Mouse (Mus musculus) heart, embryonic 13.5 days (tissue): ENCODE data around the gene Plcd3. TPM values are rescaled to one million over a fixed set of nuclear protein-coding genes. Genes with fewer than 3 reads are reported as not detected.

Experiments used
- ATAC-seq: fragments of 200-750 bp; cut with Nextera tagmentation; 2 replicates; pipeline ENCODE4 v1.8.0; 2017; ENCODE audit warnings: moderate TSS enrichment; ENCODE audit not compliant: insufficient number of reproducible peaks, low FRiP score, low TSS enrichment; ENCODE audit errors: extremely low read depth
- H3K27ac ChIP-seq: fragments of 300-500 bp; sonication (generic); replicated peaks from 2 replicates; pipeline ENCODE4 v1.5.1; 2015; ENCODE audit warnings: moderate library complexity, mild to moderate bottlenecking, inconsistent platforms
- H3K27me3 ChIP-seq: fragments of 300-500 bp; sonication (generic); replicated peaks from 2 replicates; pipeline ENCODE4 v1.6.1; 2015; ENCODE audit warnings: mild to moderate bottlenecking, inconsistent platforms
- H3K36me3 ChIP-seq: fragments of 300-500 bp; sonication (generic); 2 replicates; pipeline ENCODE4 v1.6.1; 2015; ENCODE audit warnings: mild to moderate bottlenecking, inconsistent platforms
- H3K4me1 ChIP-seq: fragments of 300-500 bp; sonication (generic); 2 replicates; pipeline ENCODE4 v1.6.1; 2015; ENCODE audit warnings: inconsistent platforms
- H3K4me2 ChIP-seq: fragments of 300-500 bp; sonication (generic); 2 replicates; pipeline ENCODE4 v1.6.1; 2015; ENCODE audit warnings: inconsistent platforms, mild to moderate bottlenecking, moderate library complexity
- H3K4me3 ChIP-seq: fragments of 300-500 bp; sonication (generic); 2 replicates; pipeline ENCODE4 v1.5.1; 2015; ENCODE audit warnings: moderate library complexity, mild to moderate bottlenecking, inconsistent platforms
- H3K9ac ChIP-seq: fragments of 300-500 bp; sonication (generic); 2 replicates; pipeline ENCODE4 v1.6.1; 2015; ENCODE audit warnings: inconsistent platforms, mild to moderate bottlenecking, moderate library complexity
- H3K9me3 ChIP-seq: fragments of 300-500 bp; sonication (generic); 2 replicates; pipeline ENCODE4 v1.6.1; 2016; ENCODE audit warnings: inconsistent platforms
- WGBS: fragments of 180-500 bp; shearing (Covaris S2); methylation state at CpG from one replicate; pipeline ENCODE4 v1.1.7; 2015; ENCODE audit warnings: mixed read lengths; 5-methylcytosine and 5-hydroxymethylcytosine counted together
- polyA plus RNA-seq: library from polyadenylated mRNA; unstranded; fragments of >200 nt; fragmentation: Nextera tagmentation; extraction: Ambion mirVana; gene quantifications from 2 replicates; pipeline ENCODE4 v1.2.1, GENCODE M21; 2015

Gene Plcd3
- polyA plus RNA-seq = 7.8 and 8.7 TPM in 2 replicates

DNA sequence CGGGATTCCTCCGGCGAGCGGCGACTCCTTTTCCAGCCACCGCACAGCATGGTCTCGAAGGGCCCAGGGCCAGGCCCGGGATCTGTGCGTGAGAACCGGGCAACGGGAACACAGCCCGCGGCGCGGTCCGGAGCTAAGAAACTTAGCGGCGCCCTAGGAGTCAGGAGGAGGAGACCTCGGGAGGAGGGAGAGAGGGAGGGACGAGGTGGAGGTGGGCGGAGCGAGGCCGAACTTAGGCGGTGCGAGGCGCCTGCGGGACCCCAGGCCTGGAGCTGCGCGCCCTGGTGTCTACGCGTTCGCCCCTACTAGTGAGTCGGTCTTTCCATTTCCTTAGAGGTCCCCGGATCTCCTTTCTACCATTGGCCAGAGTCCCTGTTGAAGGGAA, at the start of gene Plcd3, which contains the start of gene Acbd4:
TSS of gene Plcd3 (minus strand) at position 178 of the 385 bp plus-strand sequence.
TSS of gene Acbd4 (plus strand) at position 202 of the 385 bp plus-strand sequence.
- Histone ChIP-seq H3K4me2 (peak within 1 kb of the TSS; percentile 93), H3K36me3 (peaks cover 3% of the 10 kb centered on the region; the same call in 1 of the 2 replicates), H3K9ac (peak within 1 kb of the TSS; percentile 82), H3K4me1 (peaks cover 75% of the 10 kb centered on the region), H3K9me3 (no peaks in the 10 kb centered on the region), H3K27me3 (peaks cover 28% of the 10 kb centered on the region), H3K4me3 (peak within 1 kb of the TSS; percentile 65), H3K27ac (peak within 1 kb of the TSS; percentile 41)
- WGBS = under 1% methylated on average over 34 of the region's 34 CpGs
- ATAC-seq = peak; percentile 50

DNA sequence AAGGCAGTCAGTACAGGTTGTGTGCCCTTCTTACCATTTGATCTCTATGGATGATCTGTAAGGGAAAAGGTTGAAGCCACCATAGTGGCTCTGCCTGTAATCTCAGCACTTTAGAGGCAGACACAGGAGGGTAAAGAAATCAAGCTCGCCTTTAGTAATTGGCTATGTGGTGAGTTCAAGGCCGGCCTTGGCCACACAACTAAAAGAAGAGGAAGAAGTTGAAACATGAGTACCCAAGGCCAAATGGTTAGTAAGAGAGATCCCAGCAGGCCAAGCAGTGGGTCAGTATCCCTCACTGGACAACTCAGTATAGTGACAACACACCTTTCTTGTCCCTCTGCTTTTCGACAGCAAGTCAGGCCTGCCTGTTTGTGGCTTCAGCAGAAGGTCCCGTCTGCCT, 48.3 kb upstream of the Plcd3 start:
- WGBS = 84% methylated on average over 4 of the region's 4 CpGs
- no peak for ATAC-seq

DNA sequence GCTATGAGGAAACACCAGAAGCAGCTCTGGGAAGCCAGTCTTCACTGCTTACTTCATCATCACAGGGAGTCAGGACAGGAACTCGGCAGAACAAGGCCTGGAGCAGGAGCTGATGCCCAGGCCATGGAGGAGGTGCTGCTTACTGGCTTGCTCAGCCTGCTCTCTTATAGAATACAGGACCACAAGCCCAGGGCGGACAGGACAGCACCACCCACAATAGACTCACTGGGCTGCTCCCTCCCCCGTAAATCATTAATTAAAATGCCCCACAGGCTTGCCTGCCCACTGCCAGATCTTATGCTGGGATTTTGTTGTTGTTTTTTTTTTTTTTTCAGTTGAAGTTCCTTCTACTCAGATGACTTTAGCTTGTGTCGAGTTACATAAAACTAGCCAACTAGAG, 46.3 kb upstream of the Plcd3 start:
- Histone ChIP-seq H3K36me3 (no peaks in the 10 kb centered on the region), H3K27me3 (no peaks in the 10 kb centered on the region), H3K9ac (no peak overlapping the region), H3K9me3 (no peaks in the 10 kb centered on the region), H3K27ac (no peak overlapping the region), H3K4me3 (no peak overlapping the region), H3K4me2 (no peak overlapping the region), H3K4me1 (peaks cover 21% of the 10 kb centered on the region)
- no peak for ATAC-seq
- 67% methylated on average over 4 of the region's 4 CpGs for WGBS

More for the DNA sequence above, 48.3 kb upstream of the Plcd3 start:
- Histone ChIP-seq H3K4me2 (no peak overlapping the region), H3K36me3 (no peaks in the 10 kb centered on the region), H3K9me3 (no peaks in the 10 kb centered on the region), H3K27me3 (no peaks in the 10 kb centered on the region), H3K27ac (no peak overlapping the region), H3K4me1 (peaks cover 8% of the 10 kb centered on the region), H3K9ac (no peak overlapping the region), H3K4me3 (no peak overlapping the region)

DNA sequence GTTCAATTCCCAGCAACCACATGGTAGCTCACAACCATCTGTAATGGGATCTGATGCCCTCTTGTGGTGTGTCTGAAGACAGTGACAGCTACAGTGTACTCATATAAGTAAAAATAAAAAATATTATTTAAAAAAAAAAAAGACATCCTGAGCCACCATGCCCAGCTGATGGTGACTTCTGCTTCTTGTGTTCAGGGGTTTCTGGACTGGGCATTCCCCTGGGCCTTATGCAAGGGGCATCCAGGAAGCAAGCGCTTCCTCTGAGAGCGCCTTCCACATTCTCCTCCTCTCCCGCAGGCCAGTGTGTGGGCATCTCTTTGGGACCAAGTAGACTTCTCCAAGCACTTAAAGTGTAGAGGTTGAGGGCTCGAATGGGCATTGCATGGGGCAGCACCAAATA, 44.9 kb upstream of the Plcd3 start:
- H3K4me2 ChIP-seq = no peak overlapping the region
- 86% methylated on average over 4 of the region's 4 CpGs for WGBS
- no peaks in the 10 kb centered on the region for H3K27me3 ChIP-seq
- H3K36me3 ChIP-seq = no peaks in the 10 kb centered on the region
- no peak overlapping the region for H3K9ac ChIP-seq
- peaks cover 34% of the 10 kb centered on the region for H3K4me1 ChIP-seq
- no peak for ATAC-seq
- H3K4me3 ChIP-seq = no peak overlapping the region
- H3K27ac ChIP-seq = no peak overlapping the region
- H3K9me3 ChIP-seq = no peaks in the 10 kb centered on the region

DNA sequence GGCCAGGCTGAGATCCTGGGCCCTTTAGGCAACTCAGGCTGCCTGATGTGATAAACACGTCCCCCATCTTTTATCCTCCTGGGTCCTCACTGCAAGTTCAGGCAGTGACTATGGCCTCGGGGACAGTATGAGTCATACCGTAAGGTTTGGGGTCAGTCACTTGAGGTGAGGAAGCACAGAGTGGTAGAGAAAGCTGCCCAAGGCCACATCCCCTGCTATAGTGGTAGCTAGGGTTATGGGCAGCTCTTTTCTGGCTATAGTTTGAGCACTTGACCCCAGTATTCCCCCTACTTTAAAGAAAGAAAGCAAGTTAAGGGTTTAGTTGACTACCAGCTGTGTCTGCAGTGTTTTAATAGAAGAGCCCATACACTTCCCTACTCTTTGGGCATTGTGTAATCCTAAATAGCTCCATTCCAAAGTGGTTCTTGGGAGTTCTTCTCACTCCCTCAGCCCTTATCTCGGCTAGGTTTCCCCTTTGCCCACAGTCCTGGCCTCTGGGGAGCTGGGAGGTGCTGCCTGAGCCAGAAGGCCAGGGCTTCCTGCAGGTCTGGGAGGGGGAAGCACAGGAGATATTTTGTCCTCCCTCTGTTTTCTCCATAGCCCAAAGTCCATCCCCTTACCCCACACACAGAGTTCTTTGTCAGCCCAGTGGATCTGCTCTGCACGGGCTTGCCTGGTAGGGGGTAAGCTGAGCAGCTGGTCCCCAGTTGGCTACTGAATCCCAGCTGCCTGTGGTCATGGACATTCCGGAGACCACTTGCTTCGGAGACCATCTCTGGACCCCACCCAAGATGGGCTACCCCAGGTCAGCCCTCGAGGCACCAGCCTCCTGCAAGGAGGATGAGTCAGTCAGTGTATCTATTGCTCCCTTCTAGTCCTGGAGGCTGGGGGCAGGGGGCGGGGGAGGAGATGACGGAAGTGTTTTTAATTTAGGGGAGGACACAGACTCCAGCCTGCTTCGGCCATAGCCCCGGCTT, 43.1 kb upstream of the Plcd3 start:
- Histone ChIP-seq H3K27me3 (no peaks in the 10 kb centered on the region), H3K4me3 (no peak overlapping the region), H3K9me3 (no peaks in the 10 kb centered on the region), H3K27ac (peak overlapping the region; percentile 53), H3K4me1 (peaks cover 45% of the 10 kb centered on the region), H3K9ac (peak overlapping the region; percentile 45), H3K4me2 (no peak overlapping the region), H3K36me3 (peaks cover 3% of the 10 kb centered on the region; the same call in 1 of the 2 replicates)
- no peak for ATAC-seq
- WGBS = 33% methylated on average over 12 of the region's 12 CpGs

DNA sequence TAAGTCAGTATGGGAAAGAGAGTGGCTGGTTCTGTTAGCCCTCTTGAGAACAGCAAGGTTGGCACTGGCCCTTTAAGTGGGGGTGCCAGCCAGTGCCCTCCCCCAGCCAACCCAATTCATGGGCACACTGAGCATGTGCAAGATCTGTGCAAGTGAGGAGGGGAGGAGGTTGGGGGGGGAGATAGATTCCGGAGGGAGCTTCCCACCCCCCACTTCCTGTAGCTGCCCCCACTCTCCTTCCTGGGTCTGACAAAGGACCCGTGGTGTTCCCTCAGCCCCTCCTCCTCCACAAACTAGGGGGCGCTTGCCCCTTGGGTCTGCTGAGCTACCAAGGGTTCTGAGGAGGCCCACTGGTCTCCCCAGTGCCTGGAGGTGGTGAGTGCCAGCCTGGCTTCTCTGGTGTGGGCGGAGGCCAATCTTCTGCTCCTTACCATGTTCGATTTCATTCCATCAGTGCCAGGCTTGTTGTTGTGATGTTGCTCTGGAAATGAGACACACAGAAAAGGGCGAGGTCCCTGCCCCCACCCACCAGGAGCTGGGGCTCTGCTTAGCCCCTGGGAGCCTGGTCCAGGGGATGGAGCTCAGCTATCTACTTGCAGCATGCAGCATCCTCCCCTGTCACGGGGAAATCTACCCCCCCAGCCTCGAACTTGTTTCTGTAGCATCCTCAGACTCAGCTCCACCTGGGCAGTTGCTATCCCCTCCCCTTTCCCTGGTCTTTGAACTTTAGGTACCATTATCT, 41.2 kb upstream of the Plcd3 start:
- WGBS = 25% methylated on average over 8 of the region's 8 CpGs

DNA sequence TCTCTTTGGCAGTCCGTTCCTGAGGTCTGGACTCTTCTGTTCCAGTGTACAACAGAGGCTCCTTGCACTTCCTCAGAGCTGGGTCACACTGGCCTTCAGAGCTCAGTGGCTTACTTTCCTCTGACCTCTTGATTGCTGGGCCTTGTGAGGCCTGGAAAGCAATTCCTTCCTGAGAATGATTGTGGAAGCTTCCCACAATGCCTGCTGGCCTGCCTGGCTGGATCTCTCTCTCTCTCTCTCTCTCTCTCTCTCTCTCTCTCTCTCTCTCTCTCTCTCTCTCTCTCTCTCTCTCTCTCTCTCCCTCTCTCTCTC, 40.4 kb upstream of the Plcd3 start:
- Histone ChIP-seq H3K9me3 (no peaks in the 10 kb centered on the region), H3K9ac (peak overlapping the region; percentile 70), H3K27ac (peak overlapping the region; percentile 88), H3K4me3 (no peak overlapping the region), H3K4me1 (peaks cover 45% of the 10 kb centered on the region), H3K36me3 (peaks cover 15% of the 10 kb centered on the region), H3K27me3 (no peaks in the 10 kb centered on the region), H3K4me2 (peak overlapping the region; percentile 13; the same call in 1 of the 2 replicates)
- 80% methylated on average over 1 of the region's 1 CpGs for WGBS
- no peak for ATAC-seq

More for the DNA sequence above, 41.2 kb upstream of the Plcd3 start:
- peaks cover 15% of the 10 kb centered on the region for H3K36me3 ChIP-seq
- peak overlapping the region; percentile 34 for H3K4me3 ChIP-seq
- H3K27me3 ChIP-seq = no peaks in the 10 kb centered on the region
- H3K27ac ChIP-seq = peak overlapping the region; percentile 88
- peak overlapping the region; percentile 75 for H3K9ac ChIP-seq
- 0 out of 2 replicates have a peak, but pooled peaks have one; percentile 27 for ATAC-seq
- H3K4me1 ChIP-seq = peaks cover 45% of the 10 kb centered on the region
- no peaks in the 10 kb centered on the region for H3K9me3 ChIP-seq
- H3K4me2 ChIP-seq = peak overlapping the region; percentile 62

DNA sequence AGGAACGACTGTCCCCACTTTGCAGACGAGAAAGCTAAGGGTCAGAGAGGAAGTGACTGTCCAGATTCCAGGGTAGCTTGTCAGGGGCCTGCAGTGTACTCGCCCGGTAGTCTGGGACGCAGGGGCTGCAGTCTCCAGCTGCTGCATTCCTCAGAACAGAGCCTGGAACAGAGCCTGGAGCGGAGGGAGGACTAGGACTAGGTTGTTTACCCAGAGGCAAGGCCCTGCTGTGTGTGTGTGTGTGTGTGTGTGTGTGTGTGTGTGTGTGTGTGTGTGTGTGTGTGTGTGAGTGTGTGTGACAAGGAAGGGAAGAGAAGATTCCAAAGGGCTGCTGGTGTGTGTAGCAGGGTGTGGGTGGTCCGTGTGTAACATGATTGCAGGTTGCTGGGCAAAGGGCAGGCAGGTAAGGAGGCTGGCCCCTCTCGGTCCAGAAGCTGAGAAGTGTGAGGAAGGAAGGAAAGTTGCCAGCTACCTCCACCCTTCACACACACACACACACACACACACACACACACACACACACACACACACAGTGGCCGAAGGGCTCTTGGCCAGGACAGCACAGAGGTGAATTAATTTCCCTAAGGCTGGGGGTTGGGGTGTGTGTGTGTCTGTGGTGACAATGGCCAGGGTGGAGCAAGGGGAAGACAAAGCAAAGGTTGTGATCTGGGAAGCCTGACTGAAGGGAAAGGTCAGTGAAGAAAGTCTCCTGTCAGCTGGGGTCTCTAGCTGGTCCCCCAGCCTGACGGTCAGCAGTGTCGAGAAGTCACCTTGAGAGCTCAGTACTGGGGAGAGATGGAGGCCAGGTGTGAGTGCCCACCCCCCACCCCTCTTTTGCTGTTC, 39.9 kb upstream of the Plcd3 start:
- no peak for ATAC-seq
- 19% methylated on average over 11 of the region's 11 CpGs for WGBS
- peaks cover 47% of the 10 kb centered on the region for H3K4me1 ChIP-seq

DNA sequence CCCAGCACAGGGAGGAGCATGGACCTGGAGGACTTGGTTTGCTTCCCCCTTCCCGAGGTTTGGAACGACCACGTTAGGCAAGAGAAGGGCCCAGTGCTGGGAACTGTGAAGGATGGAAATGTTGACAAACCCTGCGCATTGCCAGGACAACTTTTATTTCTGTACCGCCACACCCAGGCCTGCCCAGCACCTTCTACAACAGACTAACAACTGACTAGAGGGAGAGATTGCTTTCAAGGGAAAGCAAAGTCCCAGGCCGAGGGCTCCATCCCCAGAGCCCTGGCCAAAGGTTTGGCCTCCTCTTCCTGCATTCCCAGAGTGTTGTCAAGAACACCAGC, 39.3 kb upstream of the Plcd3 start:
- Histone ChIP-seq H3K9me3 (no peaks in the 10 kb centered on the region), H3K27me3 (no peaks in the 10 kb centered on the region), H3K4me2 (no peak overlapping the region), H3K27ac (peak overlapping the region; percentile 88), H3K4me1 (peaks cover 53% of the 10 kb centered on the region), H3K36me3 (peaks cover 15% of the 10 kb centered on the region), H3K9ac (peak overlapping the region; percentile 70), H3K4me3 (no peak overlapping the region)
- 48% methylated on average over 6 of the region's 6 CpGs for WGBS
- no peak for ATAC-seq

More for the DNA sequence above, 39.9 kb upstream of the Plcd3 start:
- peaks cover 15% of the 10 kb centered on the region for H3K36me3 ChIP-seq
- no peak overlapping the region for H3K4me3 ChIP-seq
- H3K9me3 ChIP-seq = no peaks in the 10 kb centered on the region
- no peaks in the 10 kb centered on the region for H3K27me3 ChIP-seq
- H3K4me2 ChIP-seq = peak overlapping the region; percentile 13; the same call in 1 of the 2 replicates
- H3K9ac ChIP-seq = peak overlapping the region; percentile 70
- H3K27ac ChIP-seq = peak overlapping the region; percentile 88

DNA sequence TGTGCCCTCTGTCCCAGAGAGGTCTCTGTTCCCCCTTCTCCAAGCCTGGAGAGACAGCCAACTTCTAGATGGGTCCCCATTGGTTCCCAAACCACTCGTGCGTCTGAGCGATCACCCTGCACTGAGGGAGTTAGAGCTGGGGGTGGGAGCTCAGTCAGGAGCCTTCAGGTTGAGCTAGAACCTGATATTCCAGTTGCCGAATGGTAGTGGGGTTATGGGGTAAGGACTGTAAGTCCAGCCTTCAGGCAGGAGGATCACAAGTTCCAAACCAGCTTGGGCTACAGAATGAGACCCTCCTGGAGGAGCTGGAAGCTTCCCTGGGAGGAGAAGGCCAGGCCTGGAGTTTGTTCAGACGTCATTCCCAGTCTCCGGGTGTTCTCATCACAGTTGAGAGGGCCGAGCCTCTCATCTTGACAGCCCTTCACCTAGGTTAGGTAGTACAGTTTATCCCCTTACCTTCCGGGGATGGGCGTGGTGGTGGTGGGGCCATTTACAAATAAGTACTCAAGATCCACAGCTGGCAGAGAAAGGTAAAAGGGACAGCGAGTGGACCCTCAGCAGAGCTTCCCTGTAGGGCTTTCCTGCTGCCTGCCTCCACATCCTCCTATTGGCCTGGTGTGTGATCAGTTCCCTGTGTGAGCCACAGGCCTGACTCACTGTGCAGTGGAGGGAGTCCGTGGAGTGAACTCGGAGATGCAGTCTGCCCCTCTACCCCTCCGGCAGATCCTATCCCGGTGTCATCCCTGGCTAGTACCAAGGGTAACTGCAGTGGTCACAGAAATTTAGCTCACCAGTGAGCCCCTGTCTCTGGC, 38.7 kb upstream of the Plcd3 start:
- Histone ChIP-seq H3K4me2 (no peak overlapping the region), H3K4me3 (no peak overlapping the region), H3K36me3 (peaks cover 15% of the 10 kb centered on the region), H3K4me1 (peaks cover 54% of the 10 kb centered on the region), H3K27ac (peak overlapping the region; percentile 88), H3K9me3 (no peaks in the 10 kb centered on the region), H3K27me3 (no peaks in the 10 kb centered on the region), H3K9ac (peak overlapping the region; percentile 70)
- ATAC-seq = no peak
- WGBS = 80% methylated on average over 14 of the region's 14 CpGs
